Mouse (Mus musculus): ENCODE measurements around the gene Clcn5. TPM values are rescaled to one million over a fixed set of nuclear protein-coding genes. Genes with fewer than 3 reads are reported as not detected.
A peak's percentile ranks its signal among the peaks of the same experiment; 100 is the strongest.

Clcn5 gene
- total RNA-seq, 2 experiments from 2014 or later: 11.7 to 11.8 TPM

DNA sequence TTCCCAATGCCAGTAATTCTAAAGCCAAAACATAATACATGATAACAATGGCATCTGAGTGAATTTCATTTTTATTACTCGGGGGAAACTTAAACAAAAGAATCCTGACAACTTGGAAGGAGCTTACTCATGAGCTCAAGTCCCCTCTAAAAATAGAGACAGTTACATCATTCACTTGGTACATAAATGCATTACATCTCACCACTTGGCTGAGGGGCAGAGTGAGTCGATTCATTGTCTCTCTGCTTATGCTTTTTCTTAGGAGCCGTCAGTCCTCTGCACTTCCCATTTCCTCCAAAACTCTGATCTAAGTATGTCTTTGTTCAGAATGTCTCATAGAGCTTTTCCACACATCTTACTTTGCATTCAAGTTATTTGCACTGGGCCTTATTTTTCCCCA lies 63.1 kb downstream of the Clcn5 start:
- no peak for DNase-seq (ENCODE audit: low spot score in 2 of 2)
- intact Hi-C loops (cut with DNase I): no loop called here

GRCm38 (mm10) chrX:7204099-7204498 lies 115.1 kb downstream of the Clcn5 start:
- no peak for DNase-seq (ENCODE audit: low spot score in 2 of 2)
- intact Hi-C loops (cut with DNase I): no loop called here

DNA sequence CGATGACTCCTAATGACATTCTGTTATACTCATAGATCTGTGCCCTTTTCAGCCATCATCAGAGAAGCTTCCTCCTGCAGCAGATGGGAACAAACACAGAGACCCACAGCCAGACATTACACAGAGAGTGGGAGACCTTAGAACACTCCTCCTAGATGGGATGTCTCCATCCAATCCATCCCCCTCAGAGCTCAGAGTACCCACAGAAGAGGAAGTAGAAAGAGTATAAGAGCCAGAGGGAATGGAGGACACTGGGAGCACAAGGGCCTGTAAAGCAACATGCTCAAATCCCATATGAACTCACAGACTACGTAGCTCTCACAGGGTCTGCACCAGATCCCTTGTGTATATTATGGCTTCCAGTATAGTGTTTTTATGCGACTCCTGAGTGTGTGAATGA lies 115.6 kb downstream of the Clcn5 start:
- intact Hi-C loops (cut with DNase I): no loop called here

DNA sequence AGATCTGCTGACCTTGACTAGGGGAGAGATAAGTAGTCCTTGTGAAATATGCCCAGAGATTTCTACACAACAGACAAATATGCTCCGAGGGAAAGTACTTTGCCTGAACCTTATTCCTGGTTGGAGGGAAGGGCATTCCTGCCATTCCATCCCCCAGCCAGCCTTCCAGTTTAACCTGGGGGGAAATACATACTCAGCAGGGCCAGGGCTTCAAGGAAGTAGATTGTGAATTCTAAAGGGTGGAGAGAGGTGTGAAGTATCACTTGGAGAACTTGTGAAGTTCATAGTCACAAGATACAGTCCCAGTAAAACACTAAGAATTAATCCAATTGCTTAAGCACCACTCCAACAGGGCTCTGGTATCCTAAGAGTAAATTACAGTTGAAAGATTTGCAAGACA lies 121.3 kb downstream of the Clcn5 start:
- DNase-seq (ENCODE audit: low spot score in 2 of 2): no peak
- intact Hi-C loops (cut with DNase I): no loop called here

More for the DNA sequence above, 115.6 kb downstream of the Clcn5 start:
- DNase-seq (ENCODE audit: low spot score in 2 of 2): no peak

DNA sequence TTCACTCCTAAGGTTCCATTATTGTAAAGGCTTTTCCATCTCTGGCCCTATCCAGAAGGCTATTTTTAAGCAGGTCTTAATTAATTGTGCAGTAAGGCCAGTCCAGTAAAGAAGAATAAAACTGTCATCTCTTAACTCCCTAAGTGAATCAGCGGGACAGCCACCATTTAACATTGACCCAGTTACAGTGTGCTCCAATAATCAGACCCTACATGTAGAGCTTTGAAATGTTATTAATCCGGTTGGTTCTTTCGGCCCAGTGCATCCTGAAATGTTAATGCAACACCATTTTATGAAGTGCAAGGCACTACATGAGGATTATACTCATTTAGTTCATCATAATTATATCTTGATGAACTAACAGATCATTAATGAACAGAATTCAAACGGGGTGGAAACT lies 128.3 kb downstream of the Clcn5 start:
- no peak for DNase-seq (ENCODE audit: low spot score in 2 of 2)
- intact Hi-C loops (cut with DNase I): no loop called here

- peak; percentile 23 to 25 for DNase-seq (ENCODE audit: low spot score in 2 of 2)
- intact Hi-C loops (cut with DNase I): loop anchor here (5.0 kb wide), 1 partner anchor 129 kb away; the partner anchor contains the start of gene Clcn5
These were observed 130.8 kb downstream of the Clcn5 start for GRCm38 (mm10) chrX:7188311-7188807.

DNA sequence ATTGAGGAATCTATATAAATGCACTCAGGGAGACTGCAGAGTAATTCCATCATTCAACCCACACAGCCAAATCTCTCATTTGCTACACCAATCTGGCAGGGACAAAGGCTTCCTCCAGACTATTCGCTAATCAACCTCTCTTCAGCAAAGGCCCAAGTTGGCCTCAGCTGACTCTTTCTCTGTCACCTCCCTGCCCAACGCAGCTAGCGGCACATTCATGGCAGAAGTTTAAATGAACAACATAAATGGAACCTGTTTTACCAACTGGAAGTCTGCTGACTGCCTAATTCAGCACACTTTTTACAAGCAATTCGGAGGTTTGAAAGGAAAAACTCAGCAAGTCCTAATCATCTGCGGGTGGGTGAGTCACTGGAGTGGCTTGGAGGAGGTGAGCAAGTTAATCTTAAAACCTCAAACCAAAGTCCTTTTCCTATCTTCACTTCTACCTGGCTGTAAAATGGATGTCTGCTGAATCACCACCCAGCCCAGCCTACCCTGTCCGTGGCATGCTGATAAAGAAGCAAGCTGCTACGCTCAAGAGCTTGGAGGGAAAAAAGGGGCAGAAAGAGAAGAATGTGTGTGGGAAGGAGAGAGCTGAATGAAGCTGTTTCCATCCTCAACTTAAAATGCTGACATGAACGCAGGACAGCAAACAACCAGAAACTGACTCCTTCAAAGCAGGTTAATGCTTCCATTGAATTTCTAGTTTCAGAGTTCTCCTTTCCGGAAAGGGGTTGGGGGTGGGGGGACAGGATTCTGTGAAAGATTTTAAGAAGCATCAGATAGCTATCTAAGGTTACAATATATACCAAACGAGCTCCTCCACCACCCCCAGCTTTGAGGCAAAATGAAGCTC lies 131.5 kb downstream of the Clcn5 start:
- no peak for DNase-seq (ENCODE audit: low spot score in 2 of 2)
- intact Hi-C loops (cut with DNase I): loop anchor here (5.0 kb wide), 1 partner anchor 130 kb away; the partner anchor contains the start of gene Clcn5

DNA sequence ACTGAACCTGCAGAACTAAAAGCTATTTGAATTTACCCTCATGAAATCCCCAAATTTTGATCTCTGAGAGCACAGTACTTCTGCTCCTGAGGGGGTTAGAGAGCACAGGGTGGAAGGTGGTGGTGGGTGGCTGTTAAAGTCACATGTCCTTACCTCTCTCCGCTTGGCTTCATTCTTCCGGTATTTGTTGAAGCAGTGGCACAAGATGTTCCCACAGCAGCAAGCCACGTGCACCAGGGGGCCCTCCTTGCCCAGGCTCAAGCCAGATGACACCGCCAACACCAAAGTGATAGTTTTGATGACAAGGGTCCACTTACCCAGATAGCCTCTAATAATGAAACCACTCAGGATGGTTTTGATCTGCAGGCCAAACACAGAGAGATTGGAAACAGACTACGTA lies 149.0 kb downstream of the Clcn5 start:
- intact Hi-C loops (cut with DNase I): no loop called here

GRCm38 (mm10) chrX:7168799-7169198 lies 150.4 kb downstream of the Clcn5 start:
- no peak for DNase-seq (ENCODE audit: low spot score in 2 of 2)
- intact Hi-C loops (cut with DNase I): no loop called here

More for the DNA sequence above, 149.0 kb downstream of the Clcn5 start:
- no peak for DNase-seq (ENCODE audit: low spot score in 2 of 2)

GRCm38 (mm10) chrX:7157976-7158375 lies 161.2 kb downstream of the Clcn5 start:
- no peak for DNase-seq (ENCODE audit: low spot score in 2 of 2)

DNA sequence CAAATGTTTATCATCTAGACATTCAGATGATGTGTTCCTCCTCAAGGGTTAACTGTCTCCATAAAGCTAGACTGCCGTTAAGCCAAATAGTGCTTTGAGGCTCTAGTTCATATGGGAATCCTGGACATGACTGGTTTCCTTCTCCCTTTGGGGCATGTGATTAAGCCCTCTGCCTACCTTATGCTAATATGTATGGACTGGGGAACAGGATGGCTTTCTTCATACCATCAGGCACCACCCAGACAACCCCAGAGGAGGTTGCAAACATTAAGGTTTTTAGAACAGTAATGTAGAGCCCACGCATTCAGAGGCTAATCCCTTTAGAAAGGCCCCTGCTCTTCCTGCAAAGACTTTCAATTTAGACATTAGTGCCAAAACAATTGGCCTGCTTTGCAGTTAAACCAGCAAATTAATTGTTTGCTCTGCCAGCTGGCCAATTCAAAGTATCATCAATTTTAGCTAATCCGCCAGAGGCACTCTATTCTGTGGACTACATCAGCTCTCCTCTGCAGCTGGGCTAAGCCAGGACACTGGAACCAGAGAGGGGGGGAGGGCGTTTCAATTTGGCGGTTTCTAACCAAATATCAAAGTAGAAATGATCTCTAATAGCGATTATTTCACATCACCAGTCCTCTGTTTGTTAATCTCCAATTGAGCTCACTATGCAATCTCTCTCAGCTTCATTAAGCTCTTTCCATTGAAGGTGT lies 163.0 kb downstream of the Clcn5 start:
- no peak for DNase-seq (ENCODE audit: low spot score in 2 of 2)
- intact Hi-C loops (cut with DNase I): no loop called here

More at GRCm38 (mm10) chrX:7157976-7158375, 161.2 kb downstream of the Clcn5 start:
- intact Hi-C loops (cut with DNase I): no loop called here

DNA sequence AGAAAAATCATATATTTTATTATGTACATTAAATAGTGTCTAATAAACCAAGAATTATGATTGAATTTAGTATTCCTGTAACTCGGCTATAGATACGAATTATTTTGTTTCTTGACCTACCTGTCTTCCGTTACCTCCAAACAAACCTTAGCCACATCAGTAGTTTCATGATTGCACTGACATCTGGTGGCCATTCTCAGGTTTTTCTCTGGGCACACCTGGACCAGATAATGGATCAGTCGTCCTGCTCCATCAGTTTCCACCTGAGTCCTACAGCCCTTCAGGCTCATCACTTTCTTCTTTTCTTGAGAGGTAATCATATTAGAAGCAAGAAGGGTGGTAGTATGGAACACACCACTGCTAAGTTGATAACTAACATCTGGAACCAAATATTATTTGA lies 169.0 kb downstream of the Clcn5 start:
- intact Hi-C loops (cut with DNase I): no loop called here

DNA sequence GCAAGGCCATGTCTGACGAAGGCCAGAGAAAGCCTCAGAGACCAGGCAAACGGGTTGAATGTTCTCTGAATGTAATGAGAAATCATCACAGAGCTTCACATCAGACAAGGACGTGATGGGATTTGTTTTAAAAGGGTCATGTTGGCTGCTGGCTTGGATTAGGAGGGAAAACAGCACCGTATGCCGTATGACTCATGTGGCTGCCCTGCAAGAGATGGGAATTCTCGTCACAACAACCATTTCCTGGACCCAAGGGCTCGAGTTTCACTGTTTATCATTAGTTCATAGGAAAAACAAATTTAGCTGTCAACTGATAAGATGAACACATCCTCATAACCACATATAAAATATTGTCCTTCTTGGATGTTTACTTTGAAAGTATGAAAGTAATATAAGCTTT lies 173.0 kb downstream of the Clcn5 start:
- intact Hi-C loops (cut with DNase I): no loop called here
- DNase-seq (ENCODE audit: low spot score in 2 of 2): no peak

More for the DNA sequence above, 169.0 kb downstream of the Clcn5 start:
- no peak for DNase-seq (ENCODE audit: low spot score in 2 of 2)

DNA sequence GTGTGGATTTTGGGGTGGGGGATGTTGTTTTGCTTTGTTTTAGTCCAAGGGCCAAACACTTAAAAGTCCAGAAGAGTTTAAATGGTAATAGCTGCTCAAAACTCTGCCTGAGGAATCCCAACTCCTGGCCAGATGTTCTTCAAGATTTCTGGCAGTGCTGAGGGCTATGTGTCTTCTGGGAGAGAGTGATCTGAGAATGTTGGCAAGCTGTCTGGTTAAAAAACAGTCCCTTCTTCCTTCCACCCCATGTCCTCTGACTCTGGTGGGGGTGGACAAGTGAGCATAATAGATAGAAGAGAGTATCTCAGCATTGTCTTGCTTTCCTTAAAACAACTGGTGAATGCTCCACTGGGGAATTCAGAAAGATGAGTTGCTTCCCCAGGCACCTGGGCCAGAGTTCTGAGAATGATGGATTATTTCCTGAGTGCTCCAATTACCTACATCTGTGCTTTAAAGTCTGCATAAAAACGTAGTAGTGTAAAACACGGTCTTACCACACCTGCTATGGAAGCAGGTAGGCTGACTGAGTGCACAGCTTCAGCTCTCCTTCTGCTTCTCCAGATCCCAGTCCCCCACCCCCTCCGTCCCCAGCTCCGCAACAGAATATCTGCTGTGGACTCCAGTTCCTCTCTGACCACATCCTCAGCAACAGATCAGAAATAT lies 197.4 kb downstream of the Clcn5 start:
- no peak for DNase-seq (ENCODE audit: low spot score in 2 of 2)
- intact Hi-C loops (cut with DNase I): no loop called here

GRCm38 (mm10) chrX:7114885-7115284 lies 204.3 kb downstream of the Clcn5 start:
- intact Hi-C loops (cut with DNase I): no loop called here
- DNase-seq (ENCODE audit: low spot score in 2 of 2): no peak

Small RNAs within 50 kb of the gene (microRNA-seq; reads per million reads assigned to microRNA genes)
- 369 to 374 reads per million in 2 experiments for gene Mir188
- gene Mir362: 36.9 to 58.2 reads per million in 2 experiments
- gene Mir500: 154 to 333 reads per million in 2 experiments
- 1,036 to 1,157 reads per million in 2 experiments for gene Mir501
- 1,211 to 1,829 reads per million in 2 experiments for gene Mir532

Other genes starting within 250 kb of the Clcn5 start
- 10 to 100 TPM; 13.3 to 15.7 TPM for gene Usp27x, start 56.5 kb upstream of the Clcn5 start, total RNA-seq (2021)